Mouse (Mus musculus): Measurements from ENCODE around the gene Aff1. TPM values are rescaled to one million over a fixed set of nuclear protein-coding genes. Genes with fewer than 3 reads are reported as not detected.

Gene Aff1
- polyA plus RNA-seq, 1 experiment from 2014 or later, result 7.3 TPM

DNA sequence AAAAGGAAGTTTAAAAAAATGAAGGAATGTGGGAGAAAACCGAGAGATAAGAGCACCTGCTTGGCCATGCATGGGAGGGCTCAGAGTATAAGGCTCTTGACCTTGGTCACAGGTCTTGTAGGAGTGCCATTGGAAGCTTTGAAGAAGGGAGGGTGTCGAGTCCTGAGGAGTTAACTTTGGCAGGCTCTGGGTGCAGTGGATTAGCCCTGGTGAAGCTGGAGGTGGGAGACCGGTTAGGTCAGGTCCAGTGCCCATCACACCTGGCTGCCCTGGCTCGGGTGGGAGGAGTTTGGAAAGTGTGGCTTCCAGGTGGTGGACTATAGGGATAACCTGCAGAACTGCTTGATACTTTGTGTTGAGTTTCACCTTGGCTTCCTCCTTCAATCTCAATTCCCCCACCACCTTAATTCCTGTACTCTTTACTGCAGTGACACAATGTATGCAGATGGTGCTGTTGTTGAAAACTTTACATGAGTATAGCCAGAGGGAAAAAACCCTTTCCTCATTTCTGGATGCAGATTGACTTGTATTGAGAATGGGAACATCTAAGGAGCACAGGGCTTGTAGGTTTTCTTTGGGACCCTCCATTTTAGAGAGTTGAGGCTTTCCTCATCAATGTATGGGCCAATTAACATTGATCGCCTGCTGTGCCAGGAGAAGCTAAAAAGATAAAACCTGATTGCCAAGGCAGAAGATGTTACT, 43.4 kb downstream of the Aff1 start:
- ATAC-seq (replicated peaks; ENCODE audit: low FRiP score, low TSS enrichment, low read depth), result no peak
- Histone ChIP-seq H3K9ac (ENCODE audit: low read length) (no peak overlapping the region), H3K4me2 (ENCODE audit: low read length) (no peak overlapping the region), H3K27ac (ENCODE audit: low read depth) (no peak overlapping the region), H3K36me3 (ENCODE audit: control insufficient read depth, insufficient read depth, low read length) (no peaks in the 10 kb centered on the region), H3K4me1 (replicated peaks; ENCODE audit: control insufficient read depth, insufficient read depth, low read length) (no peaks in the 10 kb centered on the region), H3K4me3 (ENCODE audit: low read depth, low read length) (no peak overlapping the region), H3K9me3 (ENCODE audit: control insufficient read depth, low read length) (no peaks in the 10 kb centered on the region), H3K27me3 (replicated peaks; ENCODE audit: control insufficient read depth, insufficient read depth, low read length) (no peaks in the 10 kb centered on the region)
- WGBS, result 66% methylated on average over 5 of the region's 5 CpGs
- DNase-seq (ENCODE audit: low spot score), result no peak

DNA sequence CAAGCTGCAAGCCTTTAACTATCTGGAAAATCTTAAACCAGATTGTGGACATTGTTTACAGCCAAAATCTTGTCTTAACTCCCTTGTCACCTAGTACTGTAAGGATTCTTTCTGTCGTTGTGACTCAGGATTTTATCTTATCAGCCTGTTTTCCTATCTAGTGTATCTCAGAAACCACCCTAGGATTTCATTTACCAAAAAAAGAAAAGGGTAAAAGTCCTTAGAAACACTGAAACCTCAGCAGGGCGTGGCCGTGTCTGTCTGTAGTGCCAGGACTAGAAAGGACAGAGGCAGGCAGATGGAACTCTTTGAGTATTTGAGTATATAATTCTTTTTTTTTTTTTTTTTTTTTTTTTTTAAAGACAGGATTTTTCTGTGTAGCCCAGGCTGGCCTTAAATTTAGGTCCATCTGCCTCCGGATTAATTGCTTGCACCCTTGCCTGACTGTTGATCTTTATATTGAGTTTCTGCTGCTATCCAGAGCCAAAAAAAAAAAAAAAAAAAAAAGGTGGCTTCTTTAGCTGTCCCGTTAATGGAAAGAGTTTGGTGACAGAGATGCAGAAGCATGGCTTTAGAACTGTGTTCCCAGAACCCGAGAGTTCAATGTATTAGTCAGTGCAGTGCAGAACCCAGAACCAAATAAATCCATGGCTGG, 44.5 kb downstream of the Aff1 start:
- no peaks in the 10 kb centered on the region for H3K36me3 ChIP-seq (ENCODE audit: control insufficient read depth, insufficient read depth, low read length)
- DNase-seq (ENCODE audit: low spot score), result no peak
- no peak for ATAC-seq (replicated peaks; ENCODE audit: low FRiP score, low TSS enrichment, low read depth)
- H3K9ac ChIP-seq (ENCODE audit: low read length), result no peak overlapping the region
- no peaks in the 10 kb centered on the region for H3K9me3 ChIP-seq (ENCODE audit: control insufficient read depth, low read length)
- no peaks in the 10 kb centered on the region for H3K27me3 ChIP-seq (replicated peaks; ENCODE audit: control insufficient read depth, insufficient read depth, low read length)
- no peak overlapping the region for H3K27ac ChIP-seq (ENCODE audit: low read depth)
- H3K4me2 ChIP-seq (ENCODE audit: low read length), result no peak overlapping the region
- H3K4me1 ChIP-seq (replicated peaks; ENCODE audit: control insufficient read depth, insufficient read depth, low read length), result no peaks in the 10 kb centered on the region
- WGBS, result 59% methylated on average over 6 of the region's 6 CpGs
- no peak overlapping the region for H3K4me3 ChIP-seq (ENCODE audit: low read depth, low read length)

DNA sequence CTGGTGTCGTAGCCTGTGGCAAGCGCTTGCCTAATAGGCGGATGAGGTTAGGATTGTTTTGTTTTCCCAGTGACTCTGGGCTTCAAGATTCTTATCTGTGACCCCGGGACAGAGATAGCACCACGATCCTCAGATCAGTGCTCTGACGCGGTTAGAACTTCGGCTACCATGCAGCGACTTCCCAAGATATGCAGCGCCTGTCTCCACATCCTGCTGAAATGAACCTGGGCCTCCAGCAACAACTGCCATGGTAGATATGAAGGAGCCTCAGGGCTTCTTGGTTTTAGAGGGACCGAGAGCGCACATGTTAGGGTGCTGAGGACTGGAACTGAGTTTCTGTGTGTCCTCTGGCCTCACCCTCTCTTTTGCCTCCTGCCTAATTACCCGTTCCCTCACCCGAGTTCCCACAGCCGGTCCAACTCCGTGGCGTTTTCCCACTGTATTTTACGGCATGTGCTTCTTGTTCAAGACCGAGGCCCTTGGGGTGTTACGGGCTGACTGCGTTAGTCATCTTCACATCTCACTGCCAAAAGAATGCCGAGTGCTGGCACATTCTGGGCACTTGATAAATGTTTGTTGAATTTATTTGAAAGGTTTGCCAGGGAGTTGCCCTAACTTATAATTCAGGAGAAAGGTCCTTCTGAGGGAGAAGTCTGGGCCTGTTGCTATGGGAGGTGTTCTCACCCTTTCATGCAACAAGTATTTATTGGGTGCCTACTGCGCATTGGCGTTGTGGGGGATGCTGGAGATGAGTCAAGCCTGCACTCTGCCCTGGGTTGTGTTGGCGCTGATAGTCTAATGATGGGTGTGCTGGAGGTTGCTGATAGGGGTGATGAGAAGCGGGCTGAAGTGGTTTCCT, 45.3 kb downstream of the Aff1 start:
- ATAC-seq (replicated peaks; ENCODE audit: low FRiP score, low TSS enrichment, low read depth) (no peak), DNase-seq (ENCODE audit: low spot score) (no peak)
- Histone ChIP-seq H3K4me1 (replicated peaks; ENCODE audit: control insufficient read depth, insufficient read depth, low read length) (no peaks in the 10 kb centered on the region), H3K27ac (ENCODE audit: low read depth) (no peak overlapping the region), H3K4me2 (ENCODE audit: low read length) (no peak overlapping the region), H3K9me3 (ENCODE audit: control insufficient read depth, low read length) (no peaks in the 10 kb centered on the region), H3K4me3 (ENCODE audit: low read depth, low read length) (no peak overlapping the region), H3K36me3 (ENCODE audit: control insufficient read depth, insufficient read depth, low read length) (no peaks in the 10 kb centered on the region), H3K9ac (ENCODE audit: low read length) (no peak overlapping the region), H3K27me3 (replicated peaks; ENCODE audit: control insufficient read depth, insufficient read depth, low read length) (no peaks in the 10 kb centered on the region)
- 56% methylated on average over 26 of the region's 26 CpGs for WGBS

DNA sequence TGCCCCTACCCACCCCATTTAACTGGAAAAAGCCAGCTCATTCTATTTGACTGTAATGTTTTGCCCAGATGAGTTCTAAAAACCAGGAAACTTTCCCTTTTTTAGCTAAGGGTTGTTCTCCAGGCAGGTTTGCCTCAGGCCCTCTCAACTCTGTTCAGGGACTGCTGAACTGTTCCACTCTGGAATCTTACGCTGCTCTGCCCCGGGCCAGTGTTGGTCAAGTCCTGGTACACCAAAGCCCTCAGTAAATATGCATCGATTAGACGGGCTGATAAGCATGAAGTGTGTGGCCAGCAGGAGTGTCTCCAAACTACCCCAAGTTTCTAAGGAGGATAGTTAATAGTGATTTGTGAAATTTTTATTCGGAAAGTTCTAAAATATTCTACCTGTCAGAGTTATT, 46.3 kb downstream of the Aff1 start:
- Histone ChIP-seq H3K9ac (ENCODE audit: low read length) (no peak overlapping the region), H3K36me3 (ENCODE audit: control insufficient read depth, insufficient read depth, low read length) (no peaks in the 10 kb centered on the region), H3K4me3 (ENCODE audit: low read depth, low read length) (no peak overlapping the region), H3K4me2 (ENCODE audit: low read length) (no peak overlapping the region), H3K27me3 (replicated peaks; ENCODE audit: control insufficient read depth, insufficient read depth, low read length) (no peaks in the 10 kb centered on the region), H3K4me1 (replicated peaks; ENCODE audit: control insufficient read depth, insufficient read depth, low read length) (no peaks in the 10 kb centered on the region), H3K9me3 (ENCODE audit: control insufficient read depth, low read length) (no peaks in the 10 kb centered on the region), H3K27ac (ENCODE audit: low read depth) (no peak overlapping the region)
- ATAC-seq (replicated peaks; ENCODE audit: low FRiP score, low TSS enrichment, low read depth) (no peak), DNase-seq (ENCODE audit: low spot score) (no peak)
- WGBS, result 71% methylated on average over 5 of the region's 5 CpGs

DNA sequence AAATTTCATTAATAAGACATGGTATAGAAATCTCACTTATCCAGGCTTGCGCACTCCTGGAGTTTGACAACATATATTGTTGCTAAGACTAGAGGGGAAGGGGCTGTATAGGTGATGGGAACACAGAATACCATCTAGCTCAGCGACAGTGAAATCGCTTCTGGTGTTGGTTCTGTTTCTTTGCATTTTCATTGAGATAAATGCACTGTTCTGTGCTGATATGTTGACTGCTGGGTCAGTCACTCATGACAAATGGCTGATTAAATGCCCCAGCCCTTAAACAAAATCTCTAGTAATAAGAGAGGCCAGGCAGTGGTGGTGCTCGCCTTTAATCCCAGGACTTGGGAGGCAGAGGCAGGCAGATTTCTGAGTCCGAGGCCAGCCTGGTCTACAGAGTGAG, 47.0 kb downstream of the Aff1 start:
- no peaks in the 10 kb centered on the region for H3K9me3 ChIP-seq (ENCODE audit: control insufficient read depth, low read length)
- H3K4me3 ChIP-seq (ENCODE audit: low read depth, low read length), result no peak overlapping the region
- ATAC-seq (replicated peaks; ENCODE audit: low FRiP score, low TSS enrichment, low read depth) (no peak), DNase-seq (ENCODE audit: low spot score) (no peak)
- H3K4me1 ChIP-seq (replicated peaks; ENCODE audit: control insufficient read depth, insufficient read depth, low read length), result no peaks in the 10 kb centered on the region
- no peak overlapping the region for H3K4me2 ChIP-seq (ENCODE audit: low read length)
- no peaks in the 10 kb centered on the region for H3K36me3 ChIP-seq (ENCODE audit: control insufficient read depth, insufficient read depth, low read length)
- H3K27me3 ChIP-seq (replicated peaks; ENCODE audit: control insufficient read depth, insufficient read depth, low read length), result no peaks in the 10 kb centered on the region
- no peak overlapping the region for H3K9ac ChIP-seq (ENCODE audit: low read length)
- no peak overlapping the region for H3K27ac ChIP-seq (ENCODE audit: low read depth)
- WGBS, result 91% methylated on average over 5 of the region's 5 CpGs

DNA sequence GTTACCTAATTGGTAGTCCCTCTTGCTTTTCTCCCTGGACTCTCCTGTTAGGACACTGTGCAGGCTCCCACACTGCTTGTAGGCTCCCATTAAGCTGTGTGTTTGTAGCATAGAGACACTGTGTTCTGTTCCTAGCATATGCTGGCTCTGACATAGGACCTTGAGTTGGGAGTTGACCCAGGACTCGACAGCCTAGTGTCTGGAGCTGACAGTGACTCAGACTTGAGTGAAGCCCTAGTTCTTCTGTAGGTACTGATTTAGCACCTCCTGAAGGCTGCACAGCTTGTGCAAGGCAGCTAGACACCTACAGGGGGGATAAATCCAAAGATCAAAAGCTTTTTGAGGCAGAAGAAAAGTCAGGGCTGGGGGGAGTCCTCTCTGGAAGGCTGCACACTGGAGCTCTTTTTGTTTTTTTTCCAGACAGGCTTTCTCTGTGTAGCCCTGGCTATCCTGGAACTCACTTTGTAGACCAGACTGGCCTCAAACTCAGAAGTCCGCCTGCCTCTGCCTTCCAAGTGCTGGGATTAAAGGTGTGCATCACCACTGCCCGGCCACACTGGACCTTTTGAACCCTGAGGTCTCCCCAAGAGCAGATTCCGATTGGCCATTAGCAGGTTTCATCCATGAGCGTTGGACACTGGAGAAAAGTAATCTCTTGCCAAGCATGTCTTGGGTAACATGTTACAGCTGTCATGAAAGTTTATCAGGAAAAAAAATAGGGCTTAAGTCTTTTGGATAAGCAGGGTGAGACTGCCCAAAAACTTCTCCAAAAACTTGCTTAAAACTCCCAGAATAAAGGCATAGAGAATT, 48.1 kb downstream of the Aff1 start:
- H3K4me1 ChIP-seq (replicated peaks; ENCODE audit: control insufficient read depth, insufficient read depth, low read length), result no peaks in the 10 kb centered on the region
- no peak overlapping the region for H3K4me2 ChIP-seq (ENCODE audit: low read length)
- 72% methylated on average over 5 of the region's 5 CpGs for WGBS
- ATAC-seq (replicated peaks; ENCODE audit: low FRiP score, low TSS enrichment, low read depth) (no peak), DNase-seq (ENCODE audit: low spot score) (no peak)
- H3K27ac ChIP-seq (ENCODE audit: low read depth), result no peak overlapping the region
- no peaks in the 10 kb centered on the region for H3K36me3 ChIP-seq (ENCODE audit: control insufficient read depth, insufficient read depth, low read length)
- H3K9me3 ChIP-seq (ENCODE audit: control insufficient read depth, low read length), result no peaks in the 10 kb centered on the region
- H3K9ac ChIP-seq (ENCODE audit: low read length), result no peak overlapping the region
- no peaks in the 10 kb centered on the region for H3K27me3 ChIP-seq (replicated peaks; ENCODE audit: control insufficient read depth, insufficient read depth, low read length)
- H3K4me3 ChIP-seq (ENCODE audit: low read depth, low read length), result no peak overlapping the region

DNA sequence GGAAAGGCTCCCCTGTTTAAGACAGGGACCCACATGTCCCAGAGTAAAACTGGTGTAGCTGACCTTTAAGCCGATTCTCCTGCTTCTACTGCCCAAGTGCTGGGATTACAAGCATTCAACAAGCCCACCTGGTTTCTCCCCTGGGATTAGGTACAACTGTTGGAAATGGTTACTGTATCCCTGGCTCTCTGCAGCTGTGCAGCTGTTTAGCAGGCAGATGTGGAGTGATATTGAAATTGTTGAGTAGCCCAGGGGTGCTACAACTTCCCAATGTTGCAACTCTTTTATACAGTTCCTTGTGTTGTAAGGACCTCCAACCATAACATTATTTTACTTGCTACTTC, 48.7 kb downstream of the Aff1 start:
- DNase-seq (ENCODE audit: low spot score), result no peak
- Histone ChIP-seq H3K4me3 (ENCODE audit: low read depth, low read length) (no peak overlapping the region), H3K9me3 (ENCODE audit: control insufficient read depth, low read length) (no peaks in the 10 kb centered on the region), H3K27ac (ENCODE audit: low read depth) (no peak overlapping the region), H3K9ac (ENCODE audit: low read length) (no peak overlapping the region), H3K36me3 (ENCODE audit: control insufficient read depth, insufficient read depth, low read length) (no peaks in the 10 kb centered on the region), H3K4me2 (ENCODE audit: low read length) (no peak overlapping the region), H3K27me3 (replicated peaks; ENCODE audit: control insufficient read depth, insufficient read depth, low read length) (no peaks in the 10 kb centered on the region), H3K4me1 (replicated peaks; ENCODE audit: control insufficient read depth, insufficient read depth, low read length) (no peaks in the 10 kb centered on the region)
- no peak for ATAC-seq (replicated peaks; ENCODE audit: low FRiP score, low TSS enrichment, low read depth)
- 83% methylated on average over 1 of the region's 1 CpGs for whole genome bisulfite sequencing

DNA sequence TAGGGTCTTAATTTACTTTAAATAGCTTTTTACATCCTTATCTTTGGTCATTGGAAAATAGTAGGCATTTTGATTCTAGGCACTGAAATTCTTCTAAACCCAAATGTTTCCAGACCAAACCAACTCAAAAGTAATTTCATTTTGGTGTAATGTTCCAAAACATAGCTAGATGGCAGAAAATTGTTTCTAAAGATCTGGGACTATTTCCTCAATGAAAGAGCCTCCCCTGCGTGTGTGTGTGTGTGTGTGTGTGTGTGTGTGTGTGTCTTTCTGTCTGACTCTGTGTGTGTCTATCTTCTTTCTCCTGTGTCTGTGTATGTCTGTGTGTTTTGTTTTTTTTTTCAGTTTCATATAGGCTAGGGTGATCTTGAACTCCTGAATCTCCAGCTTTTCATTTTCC, 49.3 kb downstream of the Aff1 start:
- ATAC-seq (replicated peaks; ENCODE audit: low FRiP score, low TSS enrichment, low read depth) (no peak), DNase-seq (ENCODE audit: low spot score) (no peak)
- Histone ChIP-seq H3K9ac (ENCODE audit: low read length) (no peak overlapping the region), H3K4me2 (ENCODE audit: low read length) (no peak overlapping the region), H3K27me3 (replicated peaks; ENCODE audit: control insufficient read depth, insufficient read depth, low read length) (no peaks in the 10 kb centered on the region), H3K36me3 (ENCODE audit: control insufficient read depth, insufficient read depth, low read length) (no peaks in the 10 kb centered on the region), H3K27ac (ENCODE audit: low read depth) (no peak overlapping the region), H3K4me1 (replicated peaks; ENCODE audit: control insufficient read depth, insufficient read depth, low read length) (no peaks in the 10 kb centered on the region), H3K4me3 (ENCODE audit: low read depth, low read length) (no peak overlapping the region), H3K9me3 (ENCODE audit: control insufficient read depth, low read length) (no peaks in the 10 kb centered on the region)
- 55% methylated on average over 1 of the region's 1 CpGs for WGBS

Measured in intestine, embryonic 14.5 days (tissue).